Mouse (Mus musculus) forebrain, embryonic 16.5 days (tissue): ENCODE results near the gene Nek6. TPM values are rescaled to one million over a fixed set of nuclear protein-coding genes. Genes with fewer than 3 reads are reported as not detected.

Experiments used
- ATAC-seq: fragments of 200-750 bp; cut with Nextera tagmentation; 2 replicates; pipeline ENCODE4 v1.8.0; 2017; ENCODE audit warnings: mild to moderate bottlenecking, moderate library complexity
- H3K27ac ChIP-seq: fragments of 300-500 bp; sonication (generic); 2 replicates; pipeline ENCODE4 v1.5.1; 2014; ENCODE audit warnings: low read length, control low read depth
- H3K27me3 ChIP-seq: fragments of 300-500 bp; sonication (generic); replicated peaks from 2 replicates; pipeline ENCODE4 v1.6.1; 2014; ENCODE audit warnings: low read length; ENCODE audit not compliant: control insufficient read depth, insufficient read depth
- H3K36me3 ChIP-seq: fragments of 300-500 bp; sonication (generic); 2 replicates; pipeline ENCODE4 v1.6.1; 2014; ENCODE audit not compliant: control insufficient read depth, insufficient read depth
- H3K4me1 ChIP-seq: fragments of 300-500 bp; sonication (generic); replicated peaks from 2 replicates; pipeline ENCODE4 v1.6.1; 2014; ENCODE audit warnings: low read length; ENCODE audit not compliant: control insufficient read depth, insufficient read depth
- H3K4me2 ChIP-seq: fragments of 300-500 bp; sonication (generic); 2 replicates; pipeline ENCODE4 v1.6.1; 2014; ENCODE audit warnings: mild to moderate bottlenecking, low read length, control low read depth
- H3K4me3 ChIP-seq: fragments of 300-500 bp; sonication (generic); replicated peaks from 2 replicates; pipeline ENCODE4 v1.5.1; 2014; ENCODE audit warnings: mild to moderate bottlenecking, low read length, control low read depth
- H3K9ac ChIP-seq: fragments of 300-500 bp; sonication (generic); replicated peaks from 2 replicates; pipeline ENCODE4 v1.6.1; 2014; ENCODE audit warnings: low read depth, low read length, control low read depth
- H3K9me3 ChIP-seq: fragments of 300-500 bp; sonication (generic); 2 replicates; pipeline ENCODE4 v1.6.1; 2016; ENCODE audit warnings: low read length; ENCODE audit not compliant: control insufficient read depth
- WGBS: fragments of 180-500 bp; shearing (Covaris S2); extraction: QIAGEN DNeasy Blood & Tissue Kit; methylation state at CpG from one replicate; pipeline ENCODE4 v1.1.7; 2014; 5-methylcytosine and 5-hydroxymethylcytosine counted together
- polyA plus RNA-seq: library from polyadenylated mRNA; unstranded; fragments of >200 nt; fragmentation: Nextera tagmentation; extraction: Ambion mirVana; gene quantifications from 2 replicates; pipeline ENCODE4 v1.2.1, GENCODE M21; 2015

Gene Nek6
- polyA plus RNA-seq = 87.6 and 105 TPM in 2 replicates

GRCm38 (mm10) chr2:38511487-38512307 lies at the start of gene Nek6:
Gene Nek6, plus strand, starts transcription at chr2:38511643.
- peak within 1 kb of the TSS; percentile 60 for H3K4me2 ChIP-seq
- H3K4me3 ChIP-seq = peak within 1 kb of the TSS; percentile 63
- H3K27ac ChIP-seq = peak within 1 kb of the TSS; percentile 79
- H3K4me1 ChIP-seq = peaks cover 34% of the 10 kb centered on the region
- H3K27me3 ChIP-seq = no peaks in the 10 kb centered on the region
- peak; percentile 56 for ATAC-seq
- under 1% methylated on average over 90 of the region's 90 CpGs for WGBS
- H3K36me3 ChIP-seq = no peaks in the 10 kb centered on the region
- H3K9me3 ChIP-seq = no peaks in the 10 kb centered on the region
- H3K9ac ChIP-seq = peak within 1 kb of the TSS; percentile 92

- Histone ChIP-seq H3K9me3 (no peaks in the 10 kb centered on the region), H3K27ac (no peak overlapping the region), H3K4me2 (no peak overlapping the region), H3K36me3 (no peaks in the 10 kb centered on the region), H3K27me3 (no peaks in the 10 kb centered on the region), H3K4me3 (no peak overlapping the region), H3K9ac (no peak overlapping the region), H3K4me1 (peaks cover 17% of the 10 kb centered on the region)
- 46% methylated on average over 3 of the region's 3 CpGs for WGBS
- no peak for ATAC-seq
Measured at GRCm38 (mm10) chr2:38462323-38462722, 49.1 kb upstream of the Nek6 start.

GRCm38 (mm10) chr2:38468845-38469244 lies 42.6 kb upstream of the Nek6 start:
- Histone ChIP-seq H3K9ac (no peak overlapping the region), H3K4me1 (no peaks in the 10 kb centered on the region), H3K9me3 (no peaks in the 10 kb centered on the region), H3K27me3 (no peaks in the 10 kb centered on the region), H3K27ac (no peak overlapping the region), H3K4me2 (no peak overlapping the region), H3K36me3 (no peaks in the 10 kb centered on the region), H3K4me3 (no peak overlapping the region)
- WGBS = 92% methylated on average over 4 of the region's 4 CpGs
- ATAC-seq = no peak

GRCm38 (mm10) chr2:38471745-38472144 lies 39.7 kb upstream of the Nek6 start:
- H3K4me2 ChIP-seq = no peak overlapping the region
- WGBS = 92% methylated on average over 5 of the region's 5 CpGs
- no peak for ATAC-seq

GRCm38 (mm10) chr2:38472829-38473228 lies 38.6 kb upstream of the Nek6 start:
- Histone ChIP-seq H3K9me3 (no peaks in the 10 kb centered on the region), H3K4me1 (no peaks in the 10 kb centered on the region), H3K9ac (no peak overlapping the region), H3K4me3 (no peak overlapping the region), H3K27me3 (no peaks in the 10 kb centered on the region), H3K4me2 (no peak overlapping the region), H3K36me3 (no peaks in the 10 kb centered on the region), H3K27ac (no peak overlapping the region)
- no peak for ATAC-seq

More at GRCm38 (mm10) chr2:38471745-38472144, 39.7 kb upstream of the Nek6 start:
- H3K27me3 ChIP-seq = no peaks in the 10 kb centered on the region
- no peak overlapping the region for H3K27ac ChIP-seq
- no peaks in the 10 kb centered on the region for H3K4me1 ChIP-seq
- no peaks in the 10 kb centered on the region for H3K9me3 ChIP-seq
- H3K9ac ChIP-seq = no peak overlapping the region
- no peaks in the 10 kb centered on the region for H3K36me3 ChIP-seq
- no peak overlapping the region for H3K4me3 ChIP-seq

GRCm38 (mm10) chr2:38476871-38477496 lies 34.5 kb upstream of the Nek6 start:
- 76% methylated on average over 9 of the region's 9 CpGs for WGBS
- H3K27me3 ChIP-seq = no peaks in the 10 kb centered on the region
- H3K4me1 ChIP-seq = no peaks in the 10 kb centered on the region
- no peaks in the 10 kb centered on the region for H3K36me3 ChIP-seq
- H3K4me3 ChIP-seq = no peak overlapping the region
- no peaks in the 10 kb centered on the region for H3K9me3 ChIP-seq
- no peak overlapping the region for H3K27ac ChIP-seq
- no peak overlapping the region for H3K9ac ChIP-seq
- no peak overlapping the region for H3K4me2 ChIP-seq
- no peak for ATAC-seq

GRCm38 (mm10) chr2:38477497-38477873 lies 34.0 kb upstream of the Nek6 start:
- Histone ChIP-seq H3K9ac (no peak overlapping the region), H3K4me3 (no peak overlapping the region), H3K4me2 (no peak overlapping the region), H3K27ac (no peak overlapping the region), H3K9me3 (no peaks in the 10 kb centered on the region), H3K4me1 (no peaks in the 10 kb centered on the region), H3K36me3 (no peaks in the 10 kb centered on the region), H3K27me3 (no peaks in the 10 kb centered on the region)
- 91% methylated on average over 9 of the region's 9 CpGs for WGBS
- no peak for ATAC-seq

- 90% methylated on average over 4 of the region's 4 CpGs for WGBS
Measured at GRCm38 (mm10) chr2:38478683-38479082, 32.8 kb upstream of the Nek6 start.

GRCm38 (mm10) chr2:38479541-38479940 lies 31.9 kb upstream of the Nek6 start:
- no peak overlapping the region for H3K4me3 ChIP-seq
- H3K27ac ChIP-seq = no peak overlapping the region
- 82% methylated on average over 3 of the region's 3 CpGs for WGBS
- ATAC-seq = no peak
- H3K27me3 ChIP-seq = no peaks in the 10 kb centered on the region
- no peaks in the 10 kb centered on the region for H3K4me1 ChIP-seq
- no peaks in the 10 kb centered on the region for H3K36me3 ChIP-seq
- no peak overlapping the region for H3K4me2 ChIP-seq
- no peaks in the 10 kb centered on the region for H3K9me3 ChIP-seq
- H3K9ac ChIP-seq = no peak overlapping the region

More at GRCm38 (mm10) chr2:38478683-38479082, 32.8 kb upstream of the Nek6 start:
- H3K4me2 ChIP-seq = no peak overlapping the region
- H3K9me3 ChIP-seq = no peaks in the 10 kb centered on the region
- no peak overlapping the region for H3K4me3 ChIP-seq
- no peak overlapping the region for H3K27ac ChIP-seq
- no peaks in the 10 kb centered on the region for H3K27me3 ChIP-seq
- ATAC-seq = no peak
- no peak overlapping the region for H3K9ac ChIP-seq
- no peaks in the 10 kb centered on the region for H3K36me3 ChIP-seq
- H3K4me1 ChIP-seq = no peaks in the 10 kb centered on the region
